Mouse (Mus musculus) large intestine, adult 2 months (tissue): Measurements from ENCODE around the gene Srpk3. TPM values are rescaled to one million over a fixed set of nuclear protein-coding genes. Genes with fewer than 3 reads are reported as not detected.
"Not testable (repeated sequence)": the region's sequence is repeated elsewhere in the genome, so short reads cannot be mapped to it uniquely, and the experiment has no call there.

ENCODE experiments used
- DNase-seq: peaks from one replicate; pipeline ENCODE4 v3.0.0-alpha.2; 2012; ENCODE audit warnings: low read depth, low spot score
- WGBS: fragments of 180-500 bp; shearing (Covaris S2); methylation state at CpG from one replicate; pipeline ENCODE4 v1.1.7; 2018; 5-methylcytosine and 5-hydroxymethylcytosine counted together
- polyA plus RNA-seq: library from polyadenylated mRNA; depleted of rRNA; stranded (reverse); fragments of >200 nt; gene quantifications from 2 replicates; pipeline ENCODE4 v1.2.3, GENCODE M21; 2012; rRNA removed

Srpk3 gene
- polyA plus RNA-seq = 7.4 and 10.5 TPM in 2 replicates

DNA sequence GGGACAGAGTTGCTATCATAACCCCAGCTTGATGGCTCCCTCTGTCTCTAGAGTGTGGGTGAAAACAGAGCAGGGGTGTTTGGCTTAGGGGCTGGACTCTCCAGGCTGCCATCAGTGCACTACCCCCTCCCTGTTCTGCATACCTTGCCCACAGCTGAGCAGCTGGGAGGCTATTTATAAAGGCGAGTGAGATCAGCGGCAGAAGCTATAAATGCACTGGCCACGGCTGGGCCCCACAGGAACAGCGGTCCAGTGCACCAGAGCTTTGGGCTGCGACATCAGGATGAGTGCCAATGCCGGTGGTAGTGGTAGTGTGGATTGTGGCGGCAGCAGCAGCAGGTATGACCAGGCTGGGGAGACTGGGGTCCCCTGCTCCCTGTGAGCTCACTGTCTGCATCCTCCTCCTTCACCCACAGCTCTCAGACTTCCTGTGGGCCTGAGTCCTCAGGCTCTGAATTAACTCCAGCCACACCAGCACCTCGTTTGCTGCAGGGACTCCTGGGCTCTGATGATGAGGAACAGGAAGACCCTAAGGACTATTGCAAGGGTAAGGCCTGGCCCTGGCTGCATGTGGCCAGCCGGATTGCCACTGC is at the start of gene Srpk3:
Gene Srpk3, plus strand, starts transcription at position 238 of the 593 bp plus-strand sequence.
- 22% methylated on average over 9 of the region's 9 CpGs for WGBS
- DNase-seq = no peak

DNA sequence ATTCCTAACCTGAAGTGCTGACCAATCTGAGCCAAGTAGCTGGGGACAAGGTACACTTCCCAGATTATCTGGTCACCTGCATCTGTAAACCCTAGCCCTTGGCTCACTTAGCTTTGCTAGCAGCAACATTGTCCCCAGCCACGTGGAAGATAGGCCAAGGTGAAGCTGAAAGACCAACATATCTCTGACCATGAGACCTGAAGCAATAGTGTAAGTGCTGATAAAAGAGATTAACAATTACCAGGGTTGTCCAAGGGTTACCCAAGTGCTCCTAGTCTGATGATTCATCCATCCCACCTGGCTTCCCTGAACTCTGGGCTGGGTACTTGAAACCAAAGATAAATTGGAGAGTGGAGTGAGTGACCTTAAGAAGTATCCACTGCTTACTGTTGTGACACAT is 43.3 kb upstream of the Srpk3 start:
- no peak for DNase-seq
- WGBS = 52% methylated on average over 1 of the region's 1 CpGs

DNA sequence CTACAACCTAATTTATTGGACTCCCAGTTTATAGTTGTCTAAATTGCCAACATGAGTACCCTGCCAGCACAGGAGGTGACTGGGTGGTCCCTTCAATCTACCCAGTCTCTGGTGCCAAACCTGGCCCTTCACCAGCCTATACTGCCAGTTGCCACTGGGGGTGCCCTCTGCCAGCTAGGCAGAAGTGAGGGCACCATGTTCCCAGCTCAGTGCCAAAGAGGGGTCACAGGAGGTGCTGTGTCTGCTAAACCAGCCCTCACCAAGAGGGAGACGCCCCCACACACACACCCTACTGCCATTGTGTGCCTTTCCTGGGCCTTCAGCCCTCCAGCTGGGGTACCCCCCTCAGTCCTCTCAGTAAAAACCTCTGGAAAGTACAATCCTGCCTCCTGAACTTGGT is 36.0 kb upstream of the Srpk3 start:
- WGBS = 62% methylated on average over 1 of the region's 1 CpGs
- DNase-seq = no peak

DNA sequence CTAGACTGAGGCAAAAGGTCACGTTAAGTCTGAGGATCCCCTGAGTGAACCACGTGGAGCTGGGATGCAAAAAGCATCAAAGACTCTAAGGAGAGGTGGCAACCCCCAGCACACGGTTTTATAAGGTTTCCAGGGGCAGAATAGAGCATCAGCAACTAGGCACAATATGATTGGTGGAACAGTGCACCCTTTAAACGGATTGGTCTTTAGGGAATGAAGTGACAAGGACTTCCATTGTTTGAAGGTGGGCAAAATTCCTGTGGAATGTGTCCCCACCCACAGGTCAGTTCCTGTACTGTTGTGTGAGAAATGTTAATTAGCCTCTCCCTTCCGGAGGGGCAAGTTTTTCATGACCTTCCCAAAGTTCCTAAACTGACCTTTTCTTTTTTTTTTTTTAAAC is 35.1 kb upstream of the Srpk3 start:
- 54% methylated on average over 5 of the region's 5 CpGs for WGBS
- no peak for DNase-seq

DNA sequence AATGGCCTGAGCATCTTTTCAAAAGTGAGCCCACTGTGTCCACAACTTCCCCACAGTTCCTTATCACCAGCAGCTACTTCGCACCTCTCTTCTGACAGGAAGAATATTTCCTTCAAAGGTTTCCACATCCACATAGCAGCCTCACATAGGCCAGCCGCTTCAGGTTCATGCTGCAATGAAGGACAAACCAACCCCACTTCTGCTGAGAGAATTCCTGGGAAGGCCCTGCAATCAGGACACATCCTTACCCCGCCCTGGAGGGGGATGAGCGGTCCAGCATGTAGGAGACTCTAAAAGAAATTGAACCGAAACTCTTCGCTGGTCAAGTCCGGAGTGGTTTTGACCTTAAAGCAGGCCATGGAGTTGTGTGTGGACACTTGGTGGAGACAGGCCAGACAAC is 34.4 kb upstream of the Srpk3 start:
- not testable (repeated sequence) for DNase-seq
- 93% methylated on average over 7 of the region's 7 CpGs for WGBS

DNA sequence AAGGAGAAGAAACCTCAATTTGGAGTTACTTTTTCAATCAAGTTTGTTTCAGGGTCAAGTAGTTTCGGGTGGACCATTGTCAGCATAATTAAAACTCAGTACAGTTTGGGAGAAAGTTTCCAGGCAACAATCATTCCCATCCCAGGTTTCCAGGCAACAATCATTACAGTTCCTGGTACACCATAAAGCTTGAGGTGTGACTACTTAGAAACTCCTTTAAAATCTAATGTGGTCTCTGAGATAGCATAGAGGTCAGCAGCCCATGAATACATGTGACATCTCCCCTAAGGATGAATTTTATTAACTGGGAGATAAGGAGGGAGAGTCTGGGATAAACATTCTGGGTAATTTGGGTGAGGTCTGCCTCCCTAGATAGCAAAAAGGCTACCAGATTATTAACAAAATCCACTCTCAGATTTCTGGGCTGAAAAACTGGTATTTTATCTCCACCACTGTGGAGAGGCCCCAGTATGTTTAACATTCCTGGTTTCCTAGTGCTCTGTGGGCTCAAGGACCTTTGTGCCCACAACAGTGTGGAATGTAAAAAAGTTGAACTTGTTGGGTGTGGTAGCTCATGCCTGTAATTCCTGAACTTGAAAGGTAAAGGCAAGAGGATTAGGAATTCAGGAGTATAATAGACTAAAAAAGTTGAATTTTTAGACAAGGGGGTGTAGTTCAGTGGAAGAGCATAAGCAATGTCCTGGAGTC is 29.3 kb upstream of the Srpk3 start:
- 33% methylated on average over 1 of the region's 1 CpGs for WGBS
- DNase-seq = no peak

DNA sequence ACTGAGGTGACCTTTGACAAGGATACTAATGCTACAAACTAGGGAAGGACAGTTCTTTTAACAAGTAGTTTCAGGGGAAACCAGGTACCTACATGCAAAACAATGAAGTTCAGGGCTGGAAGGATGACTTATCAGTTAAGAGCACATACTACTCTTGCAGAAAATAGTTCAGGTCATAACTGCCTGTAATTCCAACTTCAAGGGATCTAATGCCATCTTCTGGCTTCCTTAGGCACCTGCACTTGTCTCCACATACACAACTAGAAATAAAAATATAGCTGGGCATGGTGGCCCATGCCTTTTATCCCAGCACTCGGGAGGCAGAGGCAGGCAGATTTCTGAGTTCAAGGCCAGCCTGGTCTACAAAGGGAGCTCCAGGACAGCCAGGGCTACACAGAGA is 25.2 kb upstream of the Srpk3 start:
- DNase-seq = no peak
- 94% methylated on average over 1 of the region's 1 CpGs for WGBS

DNA sequence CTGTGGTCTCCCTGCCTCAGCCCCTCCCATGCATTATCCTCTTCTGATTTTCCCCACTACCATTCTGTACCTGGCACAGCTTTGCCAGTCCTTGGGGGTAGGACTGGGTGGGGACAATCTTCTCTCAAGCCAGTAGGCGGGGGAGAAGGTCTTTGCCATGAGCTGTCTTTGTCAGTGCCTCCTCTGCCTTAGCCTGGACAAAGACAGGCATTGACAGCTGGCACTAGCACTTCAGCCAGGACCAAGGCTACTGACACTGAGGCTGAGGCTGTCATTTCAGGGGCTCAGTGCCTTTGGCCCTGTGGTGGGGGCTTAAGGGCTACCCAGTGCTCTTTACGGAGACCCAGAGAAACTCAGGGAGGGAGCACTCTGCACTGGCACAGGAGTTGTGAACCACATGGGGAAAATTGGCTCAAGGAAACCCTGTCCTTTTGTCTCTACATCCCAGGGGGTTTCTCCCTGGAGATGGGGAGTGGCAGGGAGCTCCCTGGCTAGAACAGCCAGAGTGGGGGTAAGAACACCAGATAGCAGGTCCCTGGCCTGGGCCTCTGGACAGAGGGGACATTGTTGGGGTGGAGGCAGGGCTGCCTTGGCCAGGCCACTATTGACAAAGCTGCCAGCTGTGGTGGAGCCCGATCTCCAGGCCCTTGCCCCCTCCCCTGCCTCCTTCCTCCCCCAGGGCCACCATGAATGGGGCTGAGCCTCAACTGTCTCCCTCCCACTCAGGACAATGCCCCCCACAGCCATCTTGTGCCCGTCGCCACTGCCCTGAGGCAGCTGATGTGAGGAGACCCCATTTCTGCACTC is 17.7 kb upstream of the Srpk3 start, which contains the start of gene Plxnb3:
Gene Plxnb3, plus strand, starts transcription at position 757 of the 807 bp plus-strand sequence.
- DNase-seq = no peak
- 79% methylated on average over 5 of the region's 5 CpGs for WGBS

DNA sequence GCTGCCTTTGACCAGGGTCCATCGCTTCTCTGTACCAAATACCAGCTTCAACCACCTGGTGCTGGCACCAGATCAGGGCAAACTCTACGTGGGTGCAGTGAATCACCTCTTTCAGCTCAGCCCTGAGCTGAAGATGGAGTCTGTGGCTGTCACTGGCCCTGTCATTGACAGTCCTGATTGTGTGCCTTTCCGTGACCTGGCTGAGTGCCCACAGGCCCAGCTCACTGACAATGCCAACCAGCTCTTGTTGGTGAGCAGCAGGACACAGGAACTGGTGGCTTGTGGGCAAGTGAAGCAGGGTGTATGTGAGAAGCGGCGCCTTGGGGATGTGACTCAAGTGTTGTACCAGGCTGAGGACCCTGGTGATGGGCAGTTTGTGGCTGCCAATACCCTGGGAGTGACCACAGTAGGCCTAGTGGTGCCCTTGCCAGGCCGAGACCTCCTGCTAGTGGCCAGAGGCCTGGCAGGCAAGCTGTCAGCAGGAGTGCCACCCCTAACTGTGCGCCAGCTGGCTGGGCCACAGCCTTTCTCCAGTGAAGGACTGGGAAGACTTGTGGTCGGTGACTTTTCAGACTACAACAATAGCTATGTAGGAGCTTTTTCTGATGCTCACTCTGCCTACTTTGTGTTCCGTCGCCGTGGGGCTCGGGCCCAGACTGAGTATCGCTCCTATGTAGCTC is 15.5 kb upstream of the Srpk3 start:
- 85% methylated on average over 13 of the region's 13 CpGs for WGBS
- DNase-seq = no peak

DNA sequence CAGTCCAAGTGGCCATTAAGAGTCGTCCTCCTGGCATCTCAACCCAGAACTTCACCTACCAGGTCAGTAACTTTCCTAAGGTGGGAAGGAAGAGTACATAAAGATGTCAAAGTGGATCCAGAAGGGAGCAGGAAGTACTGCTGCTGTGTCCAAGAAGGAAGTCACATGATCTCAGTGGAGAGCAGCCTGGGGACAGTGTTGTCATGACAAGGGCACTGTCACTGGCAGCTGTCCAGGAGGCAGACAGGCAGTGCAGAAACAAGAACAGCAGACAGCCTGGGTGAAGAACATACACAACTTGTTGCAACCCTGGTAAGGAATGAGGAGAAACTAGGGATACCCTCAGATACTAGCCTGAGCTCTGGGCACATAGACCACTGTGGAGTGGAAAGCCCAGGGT is 8.9 kb upstream of the Srpk3 start:
- DNase-seq = no peak

DNA sequence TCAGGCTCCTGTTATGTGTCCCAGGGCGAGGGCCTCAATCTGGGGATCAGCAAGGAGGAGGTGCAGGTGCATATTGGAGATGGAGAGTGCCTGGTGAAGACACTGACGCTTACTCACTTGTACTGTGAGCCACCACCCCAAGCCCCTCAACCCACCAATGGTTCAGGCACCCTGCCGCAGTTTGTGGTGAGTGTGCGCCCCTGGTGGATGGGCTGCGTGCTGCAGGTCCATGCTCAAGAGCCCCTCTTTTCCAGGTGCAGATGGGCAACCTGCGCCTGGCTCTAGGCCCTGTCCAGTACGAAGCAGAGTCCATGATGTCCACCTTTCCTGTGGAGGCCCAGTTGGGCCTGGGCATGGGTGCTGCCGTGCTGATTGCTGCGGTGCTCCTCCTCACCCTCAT is 6.9 kb upstream of the Srpk3 start:
- DNase-seq = no peak
- WGBS = 72% methylated on average over 9 of the region's 9 CpGs

More for the DNA sequence above, 8.9 kb upstream of the Srpk3 start:
- WGBS = 20% methylated on average over 1 of the region's 1 CpGs

DNA sequence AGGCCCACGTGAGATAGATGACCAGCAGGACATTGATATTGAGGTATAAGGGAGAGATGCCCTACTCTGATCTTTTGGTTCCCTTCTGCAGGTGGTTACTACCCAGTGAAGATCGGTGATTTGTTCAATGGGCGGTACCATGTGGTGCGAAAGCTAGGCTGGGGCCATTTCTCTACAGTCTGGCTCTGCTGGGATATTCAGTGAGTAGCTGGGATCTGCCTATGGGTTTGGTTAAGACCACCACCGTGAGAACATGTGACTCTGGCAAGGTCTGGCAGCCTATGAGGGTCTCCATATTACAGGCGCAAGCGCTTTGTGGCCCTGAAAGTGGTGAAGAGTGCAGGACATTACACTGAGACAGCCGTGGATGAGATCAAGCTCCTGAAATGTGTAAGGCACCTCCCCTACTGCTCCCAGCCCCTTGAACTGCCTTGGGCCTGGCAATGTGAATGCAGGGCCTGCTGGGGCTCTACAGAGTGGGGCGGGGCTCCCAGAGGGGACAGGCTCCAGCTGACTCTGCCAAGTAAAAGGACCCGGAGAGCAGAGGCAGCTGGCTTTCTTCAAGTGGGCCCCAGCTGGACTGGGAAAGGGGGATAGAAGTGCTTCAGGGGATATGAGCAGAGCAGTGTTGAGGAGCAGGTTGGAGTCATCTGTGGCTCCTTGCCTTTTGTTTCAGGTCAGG is 738 bp downstream of the Srpk3 start:
- WGBS = 70% methylated on average over 10 of the region's 10 CpGs
- DNase-seq = no peak

DNA sequence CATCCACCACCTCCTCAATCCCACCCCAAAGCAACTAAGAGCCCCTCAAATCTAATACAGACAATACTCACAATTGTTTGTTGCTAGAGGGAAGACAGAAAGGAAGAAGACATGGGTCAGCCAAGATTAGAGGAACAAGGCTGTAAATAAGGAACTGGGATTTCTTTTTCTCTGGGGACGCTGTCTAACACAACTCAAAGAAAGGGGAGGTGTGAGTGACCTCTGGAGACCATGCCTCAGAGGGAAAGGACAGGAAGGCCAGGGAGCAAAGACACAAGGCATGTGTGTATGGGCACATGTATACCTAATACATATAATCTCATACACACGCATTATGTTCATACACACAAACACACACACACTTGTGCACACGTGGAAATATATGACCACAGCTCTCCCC is 8.0 kb downstream of the Srpk3 start:
- WGBS = 76% methylated on average over 3 of the region's 3 CpGs
- DNase-seq = no peak

DNA sequence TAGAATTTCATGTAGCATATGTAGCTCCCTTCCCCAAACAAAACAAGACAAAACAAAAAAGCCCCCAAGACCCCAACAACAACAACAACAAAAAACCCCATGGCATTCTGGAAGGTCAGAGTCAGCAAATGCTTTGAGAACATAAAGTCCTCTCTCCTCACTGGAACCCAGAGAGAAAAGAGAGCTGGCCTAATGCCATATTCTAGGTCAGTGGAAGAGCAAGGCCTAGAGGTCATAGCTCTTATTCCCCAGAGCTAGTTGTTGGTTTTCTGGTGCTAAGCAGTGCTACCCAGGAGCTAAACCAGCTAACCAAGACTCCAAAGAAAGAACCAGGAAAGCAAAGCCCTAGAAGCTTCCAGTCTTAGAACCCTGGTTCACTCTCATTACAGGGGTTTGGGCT is 11.5 kb downstream of the Srpk3 start:
- no peak for DNase-seq

DNA sequence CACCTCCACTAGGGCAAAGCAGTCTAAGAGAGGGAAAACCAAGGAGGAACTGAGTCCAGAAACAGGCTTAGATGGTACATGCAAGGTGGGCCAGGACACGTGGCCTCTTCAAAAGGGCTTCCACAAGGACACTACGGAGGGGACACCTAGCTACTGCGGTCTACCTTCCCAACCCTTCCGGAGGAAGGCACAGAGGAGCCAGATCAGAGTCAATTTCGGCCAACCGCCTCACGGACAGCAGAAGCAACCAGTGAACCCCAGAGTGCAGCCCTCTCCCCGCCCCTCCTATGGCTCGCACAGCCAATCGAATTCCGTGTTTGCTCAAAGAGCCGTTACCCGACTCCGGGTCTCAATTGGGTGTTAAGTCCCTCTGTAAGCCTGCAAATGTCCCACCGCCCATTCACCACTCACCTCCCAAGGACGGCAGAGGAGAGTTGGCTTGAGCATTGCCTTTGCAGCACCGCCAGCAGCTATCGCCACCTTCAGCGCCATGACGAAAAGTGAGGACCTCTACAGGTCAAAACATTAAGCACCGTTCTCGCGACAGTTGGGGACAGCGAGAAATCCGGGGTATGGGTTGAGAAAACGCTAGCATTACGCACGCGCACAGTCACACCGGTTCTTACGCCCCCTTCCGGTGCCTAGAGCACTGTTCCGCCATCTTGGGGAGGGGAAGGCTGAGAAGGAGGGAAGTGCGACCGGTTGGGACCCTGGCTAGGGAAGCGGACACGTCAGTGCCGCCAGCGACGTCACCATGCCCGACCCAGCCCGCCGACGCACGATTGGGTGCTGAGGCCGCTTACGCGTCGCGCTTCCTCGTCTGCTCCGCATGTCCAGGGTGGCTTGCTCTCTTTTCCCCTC is 12.4 kb downstream of the Srpk3 start, which contains the start of the genes Idh3g and Ssr4:
Gene Idh3g, minus strand, starts transcription at position 534 of the 861 bp plus-strand sequence.
Gene Ssr4, plus strand, starts transcription at position 665 of the 861 bp plus-strand sequence.
- WGBS = 22% methylated on average over 52 of the region's 52 CpGs
- DNase-seq = peak; percentile 88

DNA sequence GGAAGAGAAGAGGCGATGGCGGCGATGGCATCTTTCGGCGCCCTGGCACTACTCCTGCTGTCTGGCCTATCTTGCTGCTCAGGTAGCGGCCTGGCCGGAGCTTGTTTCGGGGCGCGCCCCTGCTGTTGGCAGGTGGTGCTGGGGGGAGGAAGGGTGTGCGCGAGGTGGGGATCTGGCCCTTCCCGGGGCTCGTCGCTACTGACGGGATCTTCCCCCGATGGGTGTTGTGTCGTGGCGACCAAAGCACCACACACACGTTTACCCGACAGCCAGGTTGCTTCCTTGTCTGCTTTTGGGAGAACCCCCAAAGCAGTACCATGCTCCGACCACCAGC is 13.0 kb downstream of the Srpk3 start:
- WGBS = 17% methylated on average over 22 of the region's 22 CpGs
- no peak for DNase-seq

DNA sequence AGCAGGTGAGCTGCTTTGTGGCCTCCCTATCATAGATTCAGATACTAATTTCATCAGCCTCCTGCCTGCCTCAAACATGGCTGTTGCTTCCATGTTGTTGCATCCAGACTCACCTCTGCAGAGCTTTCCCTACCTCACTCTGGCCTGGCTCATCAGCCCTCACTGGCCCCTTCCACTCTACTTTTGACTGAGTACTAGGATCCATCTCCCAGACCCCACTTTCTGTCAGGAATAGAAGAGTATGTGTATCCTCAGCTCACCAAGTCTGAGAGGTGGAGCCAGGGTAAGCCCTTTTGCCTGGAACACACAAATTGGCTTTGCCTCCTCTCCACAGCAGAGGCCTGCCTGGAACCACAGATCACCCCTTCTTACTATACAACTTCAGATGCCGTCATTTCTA is 14.3 kb downstream of the Srpk3 start:
- no peak for DNase-seq
- 92% methylated on average over 1 of the region's 1 CpGs for WGBS

DNA sequence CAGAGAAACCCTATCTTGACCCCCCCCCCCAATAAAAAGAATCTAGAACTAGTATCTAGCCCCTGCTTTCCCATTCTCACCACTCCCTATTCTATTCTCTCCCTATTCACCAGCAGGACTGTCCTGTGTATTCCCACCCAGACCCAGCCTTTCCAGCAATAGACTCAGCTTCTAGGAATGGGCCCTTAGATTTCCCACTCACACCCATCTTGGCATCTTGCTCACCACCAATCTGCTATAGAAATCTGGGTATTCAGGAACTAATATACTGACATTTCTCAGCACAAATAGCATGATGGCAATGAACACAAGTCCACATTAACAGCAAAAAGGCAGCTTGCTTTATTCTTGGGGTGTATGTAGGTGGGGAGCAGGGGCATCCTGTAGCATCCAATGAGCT is 18.8 kb downstream of the Srpk3 start:
- DNase-seq = no peak

DNA sequence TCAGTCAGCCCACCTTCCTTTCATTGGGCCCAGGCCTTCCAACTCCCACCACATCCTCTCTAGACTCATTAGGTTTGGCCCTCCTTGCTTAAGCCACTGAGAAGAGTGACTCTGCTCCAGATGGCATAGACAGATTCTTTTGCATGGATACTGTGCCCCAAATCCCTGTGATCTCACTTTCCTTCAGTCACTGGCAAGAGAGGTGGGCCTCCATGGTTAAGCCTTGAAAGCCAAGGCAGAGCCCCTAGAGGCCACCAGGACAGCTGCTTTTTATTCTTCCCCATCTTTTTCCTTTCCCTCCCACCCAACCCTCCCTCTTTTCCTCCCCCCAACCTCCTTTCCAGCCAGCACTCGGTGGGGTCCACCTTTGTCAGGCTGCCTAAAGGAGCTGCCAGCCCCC is 19.3 kb downstream of the Srpk3 start:
- WGBS = 65% methylated on average over 1 of the region's 1 CpGs
- no peak for DNase-seq
